8 mouse cellular contexts compared by ENCODE assay signal in the genomic region with DNA sequence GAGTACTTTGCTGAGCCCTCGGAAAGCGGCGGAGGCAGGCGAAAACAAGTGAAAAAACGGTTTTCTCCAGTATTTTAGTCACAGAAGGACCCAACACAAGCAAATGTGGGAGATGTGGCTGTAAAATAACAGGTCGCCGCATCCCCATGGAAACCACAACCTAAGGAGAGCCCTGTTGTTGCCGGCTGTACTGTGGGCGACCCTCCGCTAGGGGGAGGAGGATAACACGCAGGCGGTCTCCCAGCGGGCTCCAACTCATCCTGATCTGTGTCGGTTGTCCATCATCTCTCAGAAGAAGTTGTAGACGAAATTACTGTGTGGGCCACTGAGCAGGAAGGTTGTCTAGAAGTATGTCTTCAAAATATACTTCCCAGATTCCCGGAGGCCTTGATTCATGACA. TPM values are rescaled to one million over a fixed set of nuclear protein-coding genes. Genes with fewer than 3 reads are reported as not detected.
DNase-seq lines count a peak whose midpoint lies in the region; ATAC-seq and TF ChIP-seq lines count a peak whose summit lies in the region.

No protein-coding gene starts in this region.

- 0 out of 2 replicates have a peak overlapping the region, but pooled peaks have one; percentile 28 for H3K4me3 ChIP-seq in midbrain, embryonic 10.5 days

- intact Hi-C loops in gastrocnemius, postnatal 14 days (cut with DNase I; ENCODE audit: low total_unique reads): loop anchor here (5.0 kb wide), 1 partner anchor 362 kb away; no protein-coding TSS in a partner anchor
- intact Hi-C loops in left cerebral cortex, postnatal 10 days (cut with DNase I): loop anchor here (2.0 to 10.0 kb wide), 5 partner anchors 47 to 549 kb away; partner anchors contain the start of gene Nid2

- CTCF ChIA-PET in Patski (lab: Charles Lee): interaction anchor here (3.4 kb wide), 1 partner anchor 112 kb away, joined by 18 read pairs; no protein-coding TSS in a partner anchor

- no peaks in the 10 kb centered on the region for H3K9me3 ChIP-seq in midbrain, embryonic 10.5 days (replicated peaks)

- H3K36me3 ChIP-seq in midbrain, embryonic 10.5 days: no peaks in the 10 kb centered on the region

- no peak overlapping the region for H3K27ac ChIP-seq in midbrain, embryonic 10.5 days (replicated peaks)

- POLR2A ChIA-PET in Patski (lab: Charles Lee): no interaction called here

- H3K27me3 ChIP-seq in Patski: peaks cover 3% of the 10 kb centered on the region
- peaks cover 12% of the 10 kb centered on the region for H3K27me3 ChIP-seq in midbrain, embryonic 10.5 days (ENCODE audit: low read depth, poor library complexity, severe bottlenecking)

- ATAC-seq in Patski: peak; percentile 51
- peak; percentile 92 for ATAC-seq in common myeloid progenitor, adult 5-6 weeks (replicated peaks; ENCODE audit: low read depth, poor library complexity, severe bottlenecking)
- ATAC-seq in inflammation-experienced regulatory T-cells, adult 6 months: peak; percentile 74

- in situ Hi-C loops in Patski (cut with MboI; ENCODE audit: low pct_unique_long_range_greater_than_20kb): loop anchor here (5.0 to 10.0 kb wide), 4 partner anchors 42 to 559 kb away; partner anchors contain the start of gene Kcnk16

- 10% methylated on average over 16 of the region's 16 CpGs for WGBS in midbrain, embryonic 10.5 days

- no peak for DNase-seq in Patski (ENCODE audit: low read depth, low spot score)
- DNase-seq in gastrocnemius, postnatal 14 days: peak; percentile 80
- DNase-seq in left cerebral cortex, postnatal 10 days (ENCODE audit: extremely low spot score in 1 of 2, low spot score in 2 of 2): peak; percentile 69 to 87
- DNase-seq in midbrain, embryonic 10.5 days (ENCODE audit: low spot score): peak; percentile 81
- DNase-seq in right cerebral cortex, postnatal 25 days: peak; percentile 70
- DNase-seq in urinary bladder, postnatal 25 days (ENCODE audit: low spot score): peak; percentile 68

- peaks cover 18% of the 10 kb centered on the region for H3K4me1 ChIP-seq in midbrain, embryonic 10.5 days

- TF ChIP-seq CTCF in Patski (IDR thresholded peaks at IDR 0.05): peak; percentile 76

RNA-seq across cellular contexts. Expression of gene Nid2, which starts 45.4 kb away (rescaled TPM):
- polyA plus RNA-seq in Patski (2021): 1.9 TPM
- total RNA-seq in common myeloid progenitor, adult 5-6 weeks (2017): 0.82 and 1.2 TPM in 2 replicates
- total RNA-seq in gastrocnemius, postnatal 14 days (2021): 10 to 100 TPM; 46.5 to 62.5 TPM
- polyA plus RNA-seq in inflammation-experienced regulatory T-cells, adult 6 months (2017; shearing (Covaris generic)): 1 to 10 TPM in 1 of 3 experiments, under 1 TPM in 2; 0.35 to 1.1 (median 0.70) TPM
- total RNA-seq in left cerebral cortex, postnatal 10 days (2021): 10 to 100 TPM; 13.0 to 14.9 TPM
- 41.0 and 41.6 TPM in 2 replicates for polyA plus RNA-seq in midbrain, embryonic 10.5 days (2016; fragmentation: Nextera tagmentation; extraction: Ambion mirVana)
